Mouse (Mus musculus): ENCODE results near the gene Zfp771. TPM values are rescaled to one million over a fixed set of nuclear protein-coding genes. Genes with fewer than 3 reads are reported as not detected.
"Not testable (repeated sequence)": the region's sequence is repeated elsewhere in the genome, so short reads cannot be mapped to it uniquely, and the experiment has no call there.

The Zfp771 gene
- total RNA-seq, 2 experiments from 2014 or later: 0.73 to 1.8 TPM

DNA sequence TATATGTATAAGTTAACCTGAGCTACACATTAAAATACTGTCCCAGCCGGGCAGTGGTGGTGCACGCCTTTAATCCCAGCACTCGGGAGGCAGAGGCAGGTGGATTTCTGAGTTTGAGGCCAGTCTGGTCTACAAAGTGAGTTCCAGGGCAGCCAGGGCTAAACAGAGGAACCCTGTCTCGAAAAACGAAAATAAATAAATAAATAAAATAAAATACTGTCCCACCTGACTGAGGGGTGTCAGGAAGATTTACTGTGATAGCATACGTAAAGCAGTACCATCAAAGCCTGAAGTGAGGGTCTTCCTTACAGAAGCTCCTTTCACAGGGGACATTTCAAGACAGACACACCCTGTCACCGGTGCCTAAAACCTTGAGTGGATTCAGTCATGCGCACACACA, 6.4 kb downstream of the Zfp771 start:
- not testable (repeated sequence) for ATAC-seq (ENCODE audit: poor library complexity, severe bottlenecking)

DNA sequence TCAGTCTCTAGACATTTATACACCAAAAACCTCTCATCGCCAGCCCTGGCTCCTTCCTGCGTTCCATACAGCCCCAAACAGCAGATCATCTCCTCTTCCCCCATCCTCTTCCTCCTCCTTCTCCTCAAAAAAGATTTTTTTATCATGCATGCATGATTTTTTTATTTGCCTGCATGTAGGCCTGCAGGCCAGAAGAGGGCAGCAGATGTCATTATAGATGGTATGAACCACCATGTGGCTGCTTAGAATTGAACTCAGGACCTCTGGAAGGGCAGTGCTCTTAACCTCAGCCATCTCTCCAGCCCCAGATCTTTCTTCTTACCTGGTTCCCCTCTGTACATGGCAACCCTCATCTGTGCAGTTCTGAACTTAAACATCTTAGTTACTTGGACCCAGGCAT, 8.3 kb downstream of the Zfp771 start:
- peak; percentile 29 for ATAC-seq (ENCODE audit: poor library complexity, severe bottlenecking)

DNA sequence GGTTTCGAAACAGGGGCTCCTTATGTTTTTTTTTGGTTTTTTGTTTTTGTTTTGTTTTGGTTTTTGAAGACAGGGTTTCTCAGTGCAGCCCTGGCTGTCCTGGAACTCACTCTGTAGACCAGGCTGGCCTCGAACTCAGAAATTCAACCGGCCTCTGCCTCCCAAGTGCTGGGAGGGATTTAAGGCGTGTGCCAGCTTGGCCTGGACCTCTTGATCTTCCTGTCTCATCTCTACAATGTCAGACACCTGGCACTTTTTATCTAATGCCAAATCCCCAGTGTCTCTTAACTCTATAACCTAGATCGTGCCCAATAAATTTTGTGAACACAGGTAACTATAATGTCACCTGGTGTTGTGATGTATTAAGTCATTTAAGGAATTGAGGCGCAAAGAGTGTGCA, 9.3 kb downstream of the Zfp771 start:
- ATAC-seq (ENCODE audit: poor library complexity, severe bottlenecking): no peak

DNA sequence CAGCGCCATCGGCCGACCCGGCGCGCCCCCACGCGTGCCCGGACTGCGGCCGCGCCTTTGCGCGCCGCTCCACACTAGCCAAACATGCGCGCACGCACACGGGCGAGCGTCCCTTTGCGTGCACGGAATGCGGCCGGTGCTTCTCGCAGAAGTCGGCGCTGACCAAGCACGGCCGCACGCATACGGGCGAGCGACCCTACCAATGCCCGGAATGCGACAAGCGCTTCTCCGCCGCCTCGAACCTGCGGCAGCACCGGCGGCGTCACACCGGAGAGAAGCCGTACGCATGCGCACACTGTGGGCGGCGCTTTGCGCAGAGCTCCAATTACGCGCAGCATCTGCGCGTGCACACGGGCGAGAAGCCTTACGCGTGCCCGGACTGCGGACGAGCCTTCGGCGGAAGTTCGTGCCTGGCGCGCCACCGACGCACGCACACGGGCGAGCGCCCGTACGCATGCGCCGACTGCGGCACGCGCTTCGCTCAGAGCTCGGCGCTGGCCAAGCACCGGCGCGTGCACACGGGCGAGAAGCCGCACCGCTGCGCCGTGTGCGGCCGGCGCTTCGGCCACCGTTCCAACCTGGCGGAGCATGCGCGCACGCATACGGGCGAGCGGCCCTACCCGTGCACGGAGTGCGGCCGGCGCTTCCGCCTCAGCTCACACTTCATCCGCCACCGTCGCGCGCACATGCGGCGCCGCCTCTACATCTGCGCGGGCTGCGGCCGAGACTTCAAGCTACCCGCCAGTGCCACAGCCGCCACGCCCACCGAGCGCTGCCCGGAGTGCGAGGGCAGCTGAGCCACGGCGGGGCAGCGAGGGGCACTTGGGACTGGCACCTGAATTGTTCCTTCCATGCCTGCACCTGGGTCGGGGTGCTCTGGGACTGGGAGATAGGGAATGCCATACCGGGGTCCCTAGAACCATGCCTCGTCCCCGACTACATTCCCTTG, 10.0 kb downstream of the Zfp771 start:
- ATAC-seq (ENCODE audit: poor library complexity, severe bottlenecking): peak; percentile 94

DNA sequence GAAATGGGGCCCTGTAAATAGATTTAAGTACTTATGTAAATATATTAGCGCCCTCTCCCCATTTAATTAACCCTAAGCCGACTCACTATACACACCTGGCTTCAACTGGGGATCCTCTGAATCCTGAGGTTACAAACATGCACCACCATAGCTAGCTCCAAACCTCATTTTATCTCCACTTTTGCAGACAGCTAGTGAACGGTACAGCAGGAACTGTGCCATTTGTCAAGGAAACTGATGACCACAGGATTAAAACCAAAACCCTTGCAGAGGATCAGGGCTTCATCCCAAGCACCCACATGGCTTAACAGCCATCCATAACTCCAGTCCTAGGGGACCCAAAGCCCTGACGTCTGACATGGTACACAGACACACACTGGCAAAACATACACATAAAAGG, 10.9 kb downstream of the Zfp771 start:
- ATAC-seq (ENCODE audit: poor library complexity, severe bottlenecking): no peak

DNA sequence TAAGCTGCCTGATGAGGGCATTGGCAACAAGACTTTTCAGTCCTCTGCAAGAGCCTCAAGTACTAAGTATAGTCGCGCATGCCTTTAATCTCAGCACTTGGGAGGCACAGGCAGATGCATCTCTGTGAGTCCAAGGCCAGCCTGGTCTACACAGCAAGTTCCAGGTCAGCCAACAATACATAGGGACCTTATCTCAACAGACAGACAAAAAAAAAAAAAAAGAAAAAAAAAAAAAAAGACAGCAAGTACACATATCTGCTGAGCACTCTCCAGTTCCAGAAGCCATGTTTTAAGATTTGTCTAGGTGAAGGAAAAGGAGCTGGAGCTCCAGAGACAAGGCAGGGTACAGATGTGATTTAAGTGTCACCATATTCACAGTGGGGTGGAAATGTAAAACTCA, 11.9 kb downstream of the Zfp771 start:
- ATAC-seq (ENCODE audit: poor library complexity, severe bottlenecking): no peak

DNA sequence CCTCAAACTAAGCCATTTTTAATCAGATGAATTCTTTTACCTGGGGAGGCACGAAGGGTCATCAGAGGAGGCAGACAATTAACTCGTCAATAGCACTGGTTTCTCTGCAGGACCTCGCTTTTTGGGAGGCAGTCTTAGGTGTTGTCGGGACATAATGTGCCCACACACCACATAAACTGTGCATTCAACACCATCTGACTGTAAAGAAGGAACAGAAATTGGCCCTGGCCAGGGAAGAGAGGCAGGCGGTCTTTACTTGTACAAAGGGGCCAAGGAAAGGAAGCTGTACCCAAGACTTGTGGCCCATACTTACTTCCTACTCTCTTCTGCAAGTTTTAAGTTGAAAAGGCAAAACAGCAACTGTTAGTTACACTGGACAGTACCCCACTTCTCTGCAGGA, 12.4 kb downstream of the Zfp771 start:
- ATAC-seq (ENCODE audit: poor library complexity, severe bottlenecking): no peak

DNA sequence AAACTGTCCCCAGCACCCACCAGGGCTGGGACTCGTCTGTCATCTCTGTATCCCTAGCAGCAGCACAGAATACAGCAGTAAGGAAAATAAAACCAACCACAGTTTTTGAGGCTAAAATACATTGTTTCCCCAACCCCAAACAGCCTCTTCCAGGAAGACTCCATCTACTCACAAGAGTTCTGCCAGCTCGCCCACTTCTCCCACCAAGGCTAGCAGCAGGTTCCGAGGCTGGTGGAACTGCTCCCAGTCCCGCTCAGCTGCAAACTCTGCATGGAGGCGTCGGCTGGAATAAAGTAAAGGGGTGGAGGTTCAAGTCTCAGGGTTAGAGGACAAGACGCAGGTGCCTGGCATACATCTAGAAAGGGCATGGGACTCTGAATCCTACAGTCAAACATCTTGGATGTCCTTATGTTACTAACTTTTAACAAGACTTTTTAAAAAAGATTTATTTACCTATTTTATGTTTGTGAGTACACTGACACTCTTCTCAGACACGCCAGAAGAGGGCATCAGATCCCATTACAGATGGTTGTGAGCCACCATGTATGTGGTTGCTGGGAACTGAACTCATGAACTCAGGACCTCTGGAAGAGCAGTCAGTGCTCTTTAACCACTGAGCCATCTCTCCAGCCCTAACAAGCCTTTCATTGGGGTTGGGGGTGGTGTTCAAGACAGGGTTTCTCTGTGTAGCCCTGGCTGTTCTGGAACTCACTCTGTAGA, 15.3 kb downstream of the Zfp771 start:
- no peak for ATAC-seq (ENCODE audit: poor library complexity, severe bottlenecking)

DNA sequence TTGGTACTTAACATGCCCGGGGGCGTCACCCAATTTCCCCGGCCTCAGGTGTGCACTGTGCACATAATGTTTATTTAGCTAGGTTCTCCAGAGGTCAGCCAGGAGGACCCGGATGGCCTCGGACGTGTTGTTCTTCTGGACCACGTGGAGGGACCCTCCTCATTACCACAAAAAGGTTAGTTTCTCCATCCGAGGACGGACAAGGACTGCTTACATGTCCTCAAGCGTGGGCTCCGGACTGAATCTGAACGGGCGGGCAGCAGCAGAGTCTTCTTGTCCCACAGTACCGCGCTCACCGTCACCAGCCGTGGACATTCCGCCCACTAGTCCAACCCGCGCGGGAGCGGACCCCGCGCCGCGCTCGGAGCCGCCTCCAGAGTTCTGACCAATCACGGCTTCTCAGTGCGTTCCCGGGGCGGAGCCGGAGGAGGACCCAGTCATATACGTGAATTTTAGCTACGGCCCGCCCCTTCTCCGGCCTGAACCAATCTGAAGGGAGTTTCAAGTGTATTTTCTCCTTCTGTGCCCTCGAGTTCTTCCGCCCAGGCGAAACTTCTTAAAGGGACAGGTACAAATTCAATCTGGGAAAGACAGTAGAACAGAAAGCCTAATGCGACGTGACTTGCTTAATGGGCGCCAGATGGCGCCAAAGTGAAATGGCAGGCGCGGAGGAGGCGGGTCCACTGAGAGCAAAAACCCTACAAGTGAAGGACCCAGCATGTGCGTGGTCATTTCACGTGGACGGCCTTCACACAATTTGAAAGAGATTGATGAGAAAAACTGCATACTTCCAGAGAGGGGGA, 16.4 kb downstream of the Zfp771 start, which contains the start of gene Dctpp1:
Gene Dctpp1, minus strand, starts transcription at position 401 of the 803 bp plus-strand sequence.
- ATAC-seq (ENCODE audit: poor library complexity, severe bottlenecking): peak; percentile 97

DNA sequence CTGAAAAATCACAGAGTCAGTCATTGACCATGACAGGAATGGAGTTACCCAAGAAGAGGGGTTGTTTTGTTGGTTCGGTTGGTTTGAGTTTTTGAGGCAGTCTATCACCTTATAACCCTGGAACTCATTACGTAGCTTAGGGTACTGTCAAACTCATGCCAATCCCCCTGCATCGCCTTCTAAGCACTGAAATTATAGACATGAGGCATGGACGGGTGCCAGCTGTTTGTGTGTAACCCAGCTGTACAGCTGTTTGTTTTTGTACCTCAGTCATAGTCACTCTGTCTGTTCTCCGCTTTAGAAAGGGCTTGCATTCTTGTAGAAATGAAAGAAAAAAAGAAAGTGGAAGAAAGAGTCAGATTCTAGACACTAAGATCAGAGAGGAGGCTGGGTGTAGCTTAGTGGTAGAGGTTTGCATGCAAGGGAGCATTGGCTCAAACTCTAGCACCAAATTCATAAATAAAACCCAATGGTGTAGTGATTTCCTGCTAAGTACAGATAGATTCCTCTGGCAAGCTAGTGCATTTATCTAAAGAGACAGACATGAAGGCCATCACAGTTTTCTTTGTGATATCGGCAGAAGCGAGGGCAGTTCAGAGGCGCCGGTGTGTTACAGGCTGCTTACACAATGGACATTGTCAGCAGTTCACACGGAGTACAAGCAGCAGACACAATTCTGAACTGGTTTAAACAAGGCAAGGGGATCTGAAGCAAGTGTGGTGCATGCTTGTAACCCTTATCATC, 18.3 kb downstream of the Zfp771 start:
- ATAC-seq (ENCODE audit: poor library complexity, severe bottlenecking): no peak

DNA sequence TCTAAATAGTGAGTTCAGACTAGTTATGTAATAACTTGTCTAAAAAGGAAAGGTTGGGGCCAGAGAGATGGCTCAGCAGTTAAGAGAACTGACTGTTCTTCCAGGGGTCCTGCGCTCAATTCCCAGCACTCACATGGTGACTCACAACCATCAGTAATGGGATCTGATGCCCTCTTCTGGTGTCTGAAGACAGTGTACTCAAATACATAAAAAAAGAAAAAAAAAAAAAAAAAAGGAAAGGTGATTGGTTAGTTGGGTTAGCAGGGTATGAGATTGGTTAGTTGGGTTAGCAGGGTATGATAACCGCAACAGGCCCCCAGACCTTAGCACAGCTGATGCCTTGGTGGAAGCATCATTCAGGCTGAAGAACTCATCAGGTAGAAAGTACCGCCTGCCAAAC, 19.5 kb downstream of the Zfp771 start:
- no peak for ATAC-seq (ENCODE audit: poor library complexity, severe bottlenecking)

DNA sequence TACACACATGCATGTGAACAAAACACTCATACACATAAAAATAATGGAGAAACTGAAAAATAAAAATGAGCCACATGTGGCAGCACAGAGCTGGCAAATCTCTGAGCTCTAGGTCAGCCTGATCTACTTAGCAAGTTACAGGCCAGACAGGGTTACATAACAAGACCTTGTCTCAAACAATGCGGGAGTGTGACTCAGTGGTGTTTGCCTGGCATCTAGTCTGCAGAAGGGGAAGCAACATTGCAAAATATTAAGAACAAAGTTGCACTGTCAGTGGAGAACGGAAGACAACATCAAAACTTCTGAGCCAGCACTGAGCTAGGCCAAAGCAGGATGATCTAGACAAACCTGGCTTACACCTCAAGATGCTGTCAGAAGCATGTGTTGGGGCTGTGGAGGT, 26.2 kb downstream of the Zfp771 start:
- ATAC-seq (ENCODE audit: poor library complexity, severe bottlenecking): peak; percentile 75

DNA sequence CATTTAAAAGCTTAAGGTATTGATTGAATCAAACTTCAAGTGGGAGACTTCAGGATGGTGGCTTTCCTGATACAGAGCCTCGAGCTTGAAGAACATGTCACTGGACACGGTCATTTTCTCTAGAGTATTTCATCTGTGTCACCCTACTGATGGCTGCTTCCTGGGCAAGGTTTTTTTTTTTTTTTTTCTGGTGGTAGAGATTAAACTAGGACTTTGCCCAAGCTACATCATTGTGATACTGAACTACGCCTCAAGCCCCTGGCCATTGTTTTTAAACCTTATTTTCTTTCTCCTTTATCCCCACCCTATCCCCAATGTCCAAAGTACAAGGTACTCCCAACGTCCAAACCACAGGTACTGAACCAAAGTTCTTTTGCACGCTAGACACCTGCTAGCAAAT, 26.6 kb downstream of the Zfp771 start:
- ATAC-seq (ENCODE audit: poor library complexity, severe bottlenecking): no peak

DNA sequence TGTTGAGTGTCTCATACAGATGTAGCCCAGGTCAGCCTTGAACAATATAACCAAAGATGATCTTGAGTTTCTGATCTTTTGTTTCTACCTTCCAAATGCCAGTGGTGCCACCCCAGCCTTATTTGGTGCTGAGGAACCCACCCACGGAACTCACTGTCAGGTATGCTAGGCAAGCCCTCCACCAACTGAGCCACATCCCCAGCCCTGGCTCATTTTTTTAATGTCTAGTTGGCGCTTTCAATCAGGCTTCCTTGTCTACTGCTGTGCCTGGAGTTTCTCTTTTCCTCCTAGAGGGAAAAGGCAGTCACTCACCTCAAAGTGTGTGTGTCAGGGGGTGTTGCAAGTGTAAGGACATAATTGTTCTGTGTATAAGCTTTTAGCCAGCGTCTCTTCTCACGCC, 27.0 kb downstream of the Zfp771 start:
- no peak for ATAC-seq (ENCODE audit: poor library complexity, severe bottlenecking)

DNA sequence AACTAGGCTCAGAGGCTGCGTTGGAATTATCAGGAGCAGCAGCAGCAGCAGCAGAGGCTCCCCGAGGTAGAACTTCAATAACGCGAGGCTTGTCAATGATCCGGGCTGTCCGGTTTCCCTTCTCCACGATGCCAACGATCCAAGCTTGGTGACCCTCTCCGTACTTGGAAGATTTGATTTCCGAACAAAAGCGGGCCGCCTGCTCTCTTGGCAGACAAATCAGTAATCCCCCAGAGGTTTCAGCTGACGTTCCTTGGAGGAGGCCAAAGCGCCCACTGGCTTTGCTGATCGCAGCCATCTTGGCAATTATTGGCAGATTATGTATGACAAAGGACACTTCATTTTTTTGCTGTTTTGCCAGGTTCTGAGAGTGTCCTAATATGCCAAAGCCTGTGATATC, 28.5 kb downstream of the Zfp771 start:
- no peak for ATAC-seq (ENCODE audit: poor library complexity, severe bottlenecking)

DNA sequence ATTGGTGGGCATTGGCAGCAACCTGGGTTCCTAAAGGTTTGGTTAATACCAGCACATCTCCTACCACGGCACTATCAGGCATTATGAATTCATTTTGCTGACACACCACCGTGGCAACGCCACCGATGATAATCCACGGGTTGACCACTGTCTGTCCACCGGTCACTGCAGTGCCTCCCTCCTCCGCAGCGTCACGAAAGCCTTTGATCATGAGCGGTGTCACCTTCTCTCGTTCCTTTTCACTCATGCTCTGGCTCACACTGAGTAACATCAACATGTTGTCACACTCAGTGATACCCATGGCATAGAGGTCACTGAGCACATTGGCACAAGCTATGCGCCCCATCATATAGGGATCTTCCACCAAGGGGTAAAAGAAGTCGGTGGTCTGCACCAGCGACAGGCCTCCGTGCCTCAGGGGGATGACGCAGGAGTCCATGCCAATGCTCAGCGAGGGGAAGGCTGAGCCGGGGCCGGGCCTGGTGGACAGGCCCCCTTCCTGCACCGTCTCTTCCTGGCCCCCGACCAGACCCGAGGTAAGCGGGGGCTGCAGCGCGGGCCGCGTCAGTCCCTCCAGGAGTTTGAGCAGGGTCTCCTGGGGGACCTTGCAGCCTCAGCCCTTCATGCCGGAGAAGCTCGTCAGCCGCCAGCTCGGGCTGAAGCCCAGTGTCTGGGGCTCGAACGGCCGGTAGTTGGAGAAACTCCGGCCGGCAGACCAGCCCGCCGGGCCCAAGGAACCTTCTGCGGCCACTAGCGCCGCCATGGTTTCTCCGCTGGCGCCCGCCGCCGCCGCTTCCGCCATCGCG, 29.2 kb downstream of the Zfp771 start:
- ATAC-seq (ENCODE audit: poor library complexity, severe bottlenecking): peak; percentile 5; the same call in 1 of the 2 replicates

DNA sequence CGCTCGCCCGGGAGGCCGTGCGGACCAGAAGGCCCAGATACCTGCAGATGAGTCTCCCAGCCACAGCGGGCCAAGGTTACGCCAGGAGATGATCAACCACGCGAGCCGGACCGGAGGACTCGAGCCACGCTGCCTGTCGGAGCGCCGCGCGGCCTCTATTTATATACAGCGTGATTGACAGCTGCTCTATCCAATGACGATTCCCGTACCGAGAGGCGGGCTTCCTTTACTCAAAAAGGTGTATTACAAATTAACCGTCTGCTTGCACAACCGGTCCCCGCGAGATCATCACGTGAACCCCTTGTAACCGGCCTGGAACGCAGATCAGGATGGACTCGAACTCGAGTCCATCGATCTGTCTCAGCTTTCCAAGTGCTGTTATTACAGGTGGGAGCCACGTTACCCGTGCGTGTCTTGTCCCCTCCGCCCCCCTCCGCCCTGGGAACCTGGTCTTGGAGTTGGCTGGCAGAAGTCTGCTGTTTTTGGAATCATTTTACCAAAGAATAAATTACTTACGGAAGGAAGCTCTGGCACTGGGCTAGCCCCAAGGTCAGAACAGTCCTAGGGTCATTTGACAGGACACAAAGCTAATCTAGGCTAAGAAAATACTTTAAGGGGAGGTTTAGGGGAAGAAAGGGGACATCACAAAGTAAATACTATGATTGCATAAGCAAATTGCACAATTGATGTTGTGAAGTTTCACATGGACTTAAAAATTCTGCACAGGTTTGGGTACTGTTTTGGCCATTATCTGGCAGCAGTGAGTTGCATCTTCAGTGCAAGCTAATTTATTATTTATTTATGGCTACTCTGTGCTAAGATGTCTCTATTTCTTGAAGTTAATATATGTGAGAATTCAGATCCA, 30.1 kb downstream of the Zfp771 start, which contains the start of gene Sephs2:
Gene Sephs2, minus strand, starts transcription at position 131 of the 865 bp plus-strand sequence.
- peak; percentile 80 for ATAC-seq (ENCODE audit: poor library complexity, severe bottlenecking)

DNA sequence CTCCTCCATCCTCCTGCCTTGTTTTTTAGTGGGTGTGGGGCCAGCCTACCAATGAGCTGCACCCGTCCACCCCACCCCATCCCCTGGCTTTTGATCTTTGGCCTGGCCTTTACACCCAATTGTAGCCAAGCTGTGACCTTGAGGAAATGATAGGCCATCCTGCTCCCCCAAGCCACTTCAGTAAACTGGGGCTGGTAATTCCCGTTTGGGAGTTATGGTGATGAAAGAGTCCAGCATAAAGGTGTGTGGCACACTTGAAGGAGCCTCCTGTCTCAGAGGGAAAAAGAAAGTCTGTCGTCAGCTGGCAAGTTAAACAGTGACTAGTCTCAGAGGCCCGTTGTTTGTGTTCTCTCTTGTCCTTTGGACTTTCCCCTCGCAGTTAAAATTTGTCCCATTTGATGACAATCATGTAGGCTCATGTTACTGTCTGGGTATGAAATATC, 32.5 kb downstream of the Zfp771 start:
- ATAC-seq (ENCODE audit: poor library complexity, severe bottlenecking): no peak

Data from megakaryocyte, adult 5-6 weeks (primary cell).